Mouse (Mus musculus) cerebellum, adult 2 months (tissue): ENCODE results near the gene Frmd8. TPM values are rescaled to one million over a fixed set of nuclear protein-coding genes. Genes with fewer than 3 reads are reported as not detected.

Experiments used
- DNase-seq, 2 experiments: peaks; one replicate each; pipeline ENCODE4 v3.0.0; 2021
- H3K27ac ChIP-seq: fragments of 200-500 bp; 2 replicates; pipeline ENCODE4 v1.5.1; 2012; ENCODE audit warnings: low read length, control low read depth, inconsistent platforms; ENCODE audit not compliant: insufficient read depth
- H3K27me3 ChIP-seq: fragments of 200-500 bp; 2 replicates; pipeline ENCODE4 v1.6.1; 2012; ENCODE audit warnings: inconsistent platforms, mild to moderate bottlenecking, low read length, moderate library complexity; ENCODE audit not compliant: control insufficient read depth, insufficient read depth
- H3K4me1 ChIP-seq: fragments of 200-500 bp; 2 replicates; pipeline ENCODE4 v1.6.1; 2011; ENCODE audit warnings: low read length; ENCODE audit not compliant: control insufficient read depth, insufficient read depth
- H3K4me3 ChIP-seq: fragments of 200-500 bp; replicated peaks from 2 replicates; pipeline ENCODE3; 2011; ENCODE audit warnings: mild to moderate bottlenecking, low read depth, low read length, control low read depth; ENCODE audit not compliant: insufficient read depth
- CTCF ChIP-seq: fragments of 200-500 bp; IDR thresholded peaks from 2 replicates; pipeline ENCODE4 v1.5.1; 2011; ENCODE audit warnings: low read depth, mild to moderate bottlenecking, control low read depth, low read length, moderate library complexity, borderline replicate concordance; ENCODE audit not compliant: insufficient read depth
- POLR2A ChIP-seq: fragments of 200-500 bp; IDR thresholded peaks from 2 replicates; pipeline ENCODE4 v1.6.1; 2011; ENCODE audit warnings: low read length, control low read depth, borderline replicate concordance; ENCODE audit not compliant: insufficient read depth
- WGBS: fragments of 180-500 bp; shearing (Covaris S2); methylation state at CpG from one replicate; pipeline ENCODE4 v1.1.7; 2018; 5-methylcytosine and 5-hydroxymethylcytosine counted together
- polyA plus RNA-seq: library from polyadenylated mRNA; depleted of rRNA; stranded (reverse); fragments of >200 nt; gene quantifications from 2 replicates; pipeline ENCODE4 v1.2.3, GENCODE M21; 2012

Gene Frmd8
- polyA plus RNA-seq, 1 experiment, result 28.3 TPM

DNA sequence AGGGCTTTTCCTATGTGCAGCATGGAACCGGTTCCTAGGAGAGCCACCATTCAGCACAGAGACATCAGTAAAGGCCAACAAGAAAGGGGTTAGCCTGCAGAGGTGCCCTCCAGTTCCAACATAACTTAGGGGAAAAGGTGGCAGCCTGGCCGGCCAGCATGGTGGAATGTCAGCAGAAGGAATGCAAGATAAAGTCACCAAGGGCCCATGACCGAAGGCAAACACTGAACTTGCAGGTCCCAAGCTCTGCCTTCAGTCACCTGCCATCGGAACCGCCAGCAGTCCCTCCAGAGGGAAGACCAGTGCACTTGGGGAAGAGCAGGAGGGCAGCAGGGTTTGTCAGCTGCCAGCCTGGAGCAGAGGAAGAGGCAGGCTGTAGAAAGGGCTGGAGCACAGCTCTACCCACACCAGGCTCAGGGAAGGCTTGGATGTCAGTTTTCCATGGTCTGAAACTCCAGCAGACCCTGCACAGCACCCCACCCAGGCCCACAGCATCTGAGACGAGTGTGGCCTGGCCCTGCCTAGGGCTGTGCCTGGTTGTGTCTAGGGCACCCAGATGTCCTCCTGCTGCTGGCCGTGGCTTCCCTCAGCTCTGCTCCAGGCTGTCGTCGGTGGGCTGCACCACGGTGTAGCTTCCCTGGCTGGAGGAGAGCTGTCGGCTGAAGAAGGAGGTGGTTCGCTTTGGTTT lies 22.9 kb downstream of the Frmd8 start:
- Histone ChIP-seq H3K4me1 (peaks cover 23% of the 10 kb centered on the region), H3K4me3 (no peak overlapping the region), H3K27me3 (no peaks in the 10 kb centered on the region), H3K27ac (no peak overlapping the region)
- TF ChIP-seq POLR2A, result no peak
- no peak for TF ChIP-seq CTCF
- no peak for DNase-seq
- WGBS, result 84% methylated on average over 12 of the region's 12 CpGs

DNA sequence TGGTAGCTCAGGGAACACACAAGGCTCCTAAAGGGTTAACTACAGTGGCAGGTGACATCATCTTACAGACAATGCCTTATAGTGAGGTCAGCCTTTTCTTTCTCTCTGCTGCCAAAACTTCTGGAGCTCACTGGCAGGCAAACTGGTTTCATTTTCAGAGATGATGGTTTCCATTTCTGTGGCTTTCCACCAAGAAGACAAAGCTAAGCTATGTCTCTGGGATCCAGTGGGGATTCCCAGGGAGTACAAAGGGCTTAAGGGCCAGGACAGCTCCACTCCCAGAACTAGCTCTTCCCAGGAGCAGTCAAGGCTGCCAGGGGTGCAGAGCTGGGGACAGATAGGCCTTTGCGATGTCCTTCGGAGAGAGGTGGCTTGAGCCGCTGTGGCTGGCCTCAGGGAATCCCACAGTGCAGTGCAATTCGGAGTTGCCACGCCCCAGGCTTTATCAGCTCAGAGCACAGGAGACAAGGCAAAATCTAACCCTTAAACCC lies 23.5 kb downstream of the Frmd8 start:
- Histone ChIP-seq H3K27me3 (no peaks in the 10 kb centered on the region), H3K4me1 (peaks cover 23% of the 10 kb centered on the region), H3K4me3 (no peak overlapping the region), H3K27ac (no peak overlapping the region)
- WGBS, result 77% methylated on average over 5 of the region's 5 CpGs
- TF ChIP-seq CTCF (no peak), POLR2A (no peak)
- DNase-seq, result no peak

DNA sequence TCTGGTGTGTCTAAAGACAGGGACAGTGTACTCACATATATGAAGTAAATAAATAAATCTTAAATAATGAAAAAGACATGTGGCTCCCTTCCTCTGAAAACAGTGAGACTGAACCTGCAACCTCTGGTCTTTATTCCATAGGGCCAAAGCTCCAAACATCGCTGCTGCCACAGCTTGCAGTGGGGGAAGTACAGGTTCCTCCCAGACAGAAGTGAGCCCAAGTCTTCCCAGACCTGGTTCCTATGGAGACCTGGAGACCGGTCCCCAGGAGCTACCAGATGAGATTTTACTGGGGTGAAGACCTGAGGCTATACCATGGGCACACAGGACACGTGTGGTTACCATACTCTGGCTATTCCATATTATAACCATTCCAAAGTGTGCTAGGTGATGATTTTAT lies 24.2 kb downstream of the Frmd8 start:
- no peak overlapping the region for H3K4me3 ChIP-seq
- no peak overlapping the region for H3K27ac ChIP-seq
- WGBS, result 84% methylated on average over 3 of the region's 3 CpGs
- H3K4me1 ChIP-seq, result peaks cover 23% of the 10 kb centered on the region
- H3K27me3 ChIP-seq, result no peaks in the 10 kb centered on the region
- no peak for TF ChIP-seq POLR2A
- no peak for TF ChIP-seq CTCF
- no peak for DNase-seq

DNA sequence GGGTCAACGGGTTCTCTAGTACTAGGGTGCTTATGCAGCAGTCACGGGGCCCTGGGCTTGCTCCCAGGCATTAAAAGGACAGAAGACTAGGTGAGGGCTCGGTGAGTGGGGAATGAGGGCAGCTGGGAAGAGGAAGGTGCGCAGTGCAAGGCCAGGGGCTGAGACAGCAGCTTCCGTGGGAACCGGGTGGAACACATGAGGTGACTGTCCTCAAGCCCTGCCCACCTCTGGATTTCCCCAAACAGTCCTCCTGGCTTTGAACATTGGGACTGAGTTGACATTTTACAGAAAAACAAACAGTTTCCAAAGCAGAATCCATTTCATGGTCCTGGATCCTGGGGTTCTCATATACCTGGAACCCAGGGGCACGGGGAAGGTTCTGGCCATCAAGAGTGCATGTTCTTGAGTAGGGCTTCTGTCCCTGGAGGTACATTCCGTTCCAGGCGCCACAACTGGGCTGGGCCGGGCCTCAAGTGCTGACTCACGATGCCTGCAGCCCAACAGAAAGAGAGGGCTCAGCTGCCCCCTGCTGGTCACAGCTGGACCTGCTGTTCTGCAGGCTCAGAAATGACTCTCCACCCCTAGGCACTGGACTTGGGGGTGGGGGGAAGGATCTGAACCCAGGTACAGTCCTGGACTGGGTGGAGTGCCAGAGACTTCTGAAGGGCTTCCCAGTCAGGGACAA lies 25.1 kb downstream of the Frmd8 start:
- peak overlapping the region; percentile 100 for H3K27ac ChIP-seq

DNA sequence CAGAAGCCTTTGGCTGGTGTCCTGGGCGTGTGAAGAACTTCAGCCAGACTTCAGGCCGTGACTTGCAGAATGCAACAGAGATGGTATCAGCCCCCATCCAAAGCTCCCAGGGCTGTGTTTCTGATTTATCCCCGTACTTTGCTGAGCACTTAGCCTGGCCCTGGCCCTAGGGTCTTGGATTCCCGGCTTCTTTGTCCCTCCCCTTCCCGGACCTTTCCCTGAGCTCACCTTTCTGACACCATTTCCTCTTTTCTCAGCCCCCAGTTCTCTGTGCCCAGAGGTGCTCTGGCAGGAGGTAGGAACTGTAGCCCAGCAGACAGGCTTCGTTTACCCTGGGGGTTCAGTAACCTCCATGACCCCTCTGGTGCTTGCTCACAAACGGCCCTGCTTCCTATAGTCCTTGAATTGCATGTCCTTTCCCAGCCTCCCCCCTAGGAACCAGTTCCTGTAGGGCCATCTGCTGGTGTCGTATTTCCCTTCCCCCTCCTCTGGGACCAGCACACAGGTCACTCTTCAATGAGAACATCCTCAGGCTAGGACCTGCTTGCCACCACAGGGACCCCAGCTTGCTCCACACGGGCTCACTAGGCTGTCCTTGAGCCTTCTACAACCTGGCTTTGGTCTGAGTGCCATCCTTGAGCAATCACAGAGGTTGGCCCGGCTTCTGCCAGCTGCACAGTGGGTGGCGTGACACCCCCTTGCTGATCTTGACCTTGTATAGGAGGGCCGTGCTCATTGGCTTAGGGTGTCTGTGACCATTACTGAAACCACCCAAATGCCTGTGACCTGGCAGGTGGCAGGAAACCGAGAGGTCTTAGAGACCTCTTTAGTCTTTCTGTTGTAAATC lies 26.0 kb downstream of the Frmd8 start:
- Histone ChIP-seq H3K27me3 (no peaks in the 10 kb centered on the region), H3K4me3 (peak overlapping the region; percentile 54), H3K4me1 (peaks cover 30% of the 10 kb centered on the region), H3K27ac (peak overlapping the region; percentile 100)
- TF ChIP-seq POLR2A (0 out of 2 replicates have a peak, but pooled peaks have one; percentile 15), CTCF (no peak)
- 13% methylated on average over 13 of the region's 13 CpGs for WGBS
- peak; percentile 72 to 82 for DNase-seq

More for the DNA sequence above, 25.1 kb downstream of the Frmd8 start:
- peaks cover 29% of the 10 kb centered on the region for H3K4me1 ChIP-seq
- 19% methylated on average over 11 of the region's 11 CpGs for whole genome bisulfite sequencing
- peak overlapping the region; percentile 21 for H3K4me3 ChIP-seq
- DNase-seq, result peak; percentile 92 to 95
- H3K27me3 ChIP-seq, result no peaks in the 10 kb centered on the region
- no peak for TF ChIP-seq POLR2A
- peak; percentile 96 for TF ChIP-seq CTCF

DNA sequence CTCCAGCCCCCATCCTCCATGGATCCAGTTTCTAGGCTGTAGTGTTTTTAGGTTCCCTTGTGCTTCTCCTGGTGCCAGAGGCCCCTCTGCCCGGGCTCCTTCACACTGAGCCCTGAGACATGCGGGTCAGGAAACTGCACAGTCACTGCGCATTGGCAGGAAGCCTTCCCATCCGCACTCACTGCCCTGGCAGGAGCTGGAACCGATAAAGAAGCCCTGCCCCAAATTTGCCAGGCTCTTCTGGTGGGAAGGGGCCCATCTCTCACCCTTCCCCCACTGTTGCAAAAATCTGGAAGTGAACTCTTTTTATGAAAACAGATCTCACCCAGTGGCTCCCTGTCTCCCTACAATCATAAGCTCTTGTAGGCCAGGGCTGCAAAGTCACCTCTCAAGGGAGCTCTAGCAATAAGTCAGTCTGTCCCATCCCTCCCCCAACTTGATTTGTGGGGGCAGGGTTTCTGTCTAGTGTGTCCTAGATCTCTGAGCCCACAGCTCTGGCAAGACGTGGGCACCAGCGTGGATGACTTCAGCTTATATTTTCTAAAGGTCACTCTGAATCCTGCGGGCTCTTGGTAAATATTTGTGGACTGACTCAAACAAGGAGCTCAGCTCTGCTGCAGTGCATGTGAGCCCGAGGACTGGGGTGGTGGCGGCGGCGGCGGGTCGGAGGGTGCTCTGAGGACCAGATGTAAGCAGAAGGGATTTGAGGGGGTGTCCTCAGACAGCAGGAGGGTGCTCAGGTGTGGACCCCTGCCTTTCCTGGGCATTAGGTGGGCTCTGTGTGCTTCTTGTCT lies 26.8 kb downstream of the Frmd8 start:
- peak; percentile 82 to 83 for DNase-seq
- Histone ChIP-seq H3K4me3 (peak overlapping the region; percentile 54), H3K4me1 (peaks cover 30% of the 10 kb centered on the region)

More for the DNA sequence above, 26.8 kb downstream of the Frmd8 start:
- Histone ChIP-seq H3K27ac (peak overlapping the region; percentile 100), H3K27me3 (no peaks in the 10 kb centered on the region)
- 0 out of 2 replicates have a peak, but pooled peaks have one; percentile 20 for TF ChIP-seq POLR2A
- no peak for TF ChIP-seq CTCF
- 7% methylated on average over 14 of the region's 14 CpGs for WGBS
